Mouse (Mus musculus): ENCODE results near the gene Dcaf5. TPM values are rescaled to one million over a fixed set of nuclear protein-coding genes. Genes with fewer than 3 reads are reported as not detected.

The Dcaf5 gene
- polyA plus RNA-seq, 1 experiment from 2014 or later, result 24.3 TPM

DNA sequence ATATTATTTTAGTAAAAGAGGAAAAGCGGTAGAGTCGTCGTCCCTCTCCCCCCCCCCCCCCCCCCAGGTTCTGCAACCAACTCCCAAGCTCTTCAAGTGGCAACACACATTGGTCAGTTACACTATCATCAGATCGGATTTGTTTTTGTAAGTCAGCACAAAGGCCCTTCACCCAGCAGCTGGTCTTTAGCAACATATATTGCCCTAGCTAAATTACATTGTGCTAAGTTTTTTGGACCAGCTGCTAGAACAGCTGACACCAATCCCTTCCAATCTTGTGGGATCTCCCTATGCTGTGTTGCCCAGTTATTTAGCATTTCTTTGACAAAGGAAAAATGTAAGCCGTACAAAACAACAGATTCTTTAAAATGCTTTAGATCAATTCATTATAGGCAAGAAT is 21.6 kb upstream of the Dcaf5 start:
- H3K9ac ChIP-seq, result no peak overlapping the region
- no peak overlapping the region for H3K27ac ChIP-seq
- no peak overlapping the region for H3K4me3 ChIP-seq (replicated peaks; ENCODE audit: low read length)
- H3K4me2 ChIP-seq (replicated peaks), result no peak overlapping the region
- no peaks in the 10 kb centered on the region for H3K27me3 ChIP-seq (ENCODE audit: control insufficient read depth, insufficient read depth, low read length)
- H3K9me3 ChIP-seq (ENCODE audit: control insufficient read depth, low read length), result no peaks in the 10 kb centered on the region
- ATAC-seq (ENCODE audit: low FRiP score) (no peak), DNase-seq (ENCODE audit: low spot score) (no peak)
- WGBS, result 75% methylated on average over 5 of the region's 5 CpGs
- H3K4me1 ChIP-seq (replicated peaks; ENCODE audit: control insufficient read depth, insufficient read depth, low read length), result no peaks in the 10 kb centered on the region
- no peaks in the 10 kb centered on the region for H3K36me3 ChIP-seq (replicated peaks; ENCODE audit: control insufficient read depth, insufficient read depth)

- Histone ChIP-seq H3K4me3 (replicated peaks; ENCODE audit: low read length) (no peak overlapping the region), H3K36me3 (replicated peaks; ENCODE audit: control insufficient read depth, insufficient read depth) (no peaks in the 10 kb centered on the region), H3K27ac (no peak overlapping the region), H3K9me3 (ENCODE audit: control insufficient read depth, low read length) (no peaks in the 10 kb centered on the region), H3K4me2 (replicated peaks) (no peak overlapping the region), H3K27me3 (ENCODE audit: control insufficient read depth, insufficient read depth, low read length) (no peaks in the 10 kb centered on the region), H3K4me1 (replicated peaks; ENCODE audit: control insufficient read depth, insufficient read depth, low read length) (no peaks in the 10 kb centered on the region), H3K9ac (no peak overlapping the region)
- 91% methylated on average over 1 of the region's 1 CpGs for WGBS
- DNase-seq (ENCODE audit: low spot score), result no peak
- no peak for ATAC-seq (ENCODE audit: low FRiP score)
These were observed 17.1 kb upstream of the Dcaf5 start for GRCm38 (mm10) chr12:80453506-80453905.

DNA sequence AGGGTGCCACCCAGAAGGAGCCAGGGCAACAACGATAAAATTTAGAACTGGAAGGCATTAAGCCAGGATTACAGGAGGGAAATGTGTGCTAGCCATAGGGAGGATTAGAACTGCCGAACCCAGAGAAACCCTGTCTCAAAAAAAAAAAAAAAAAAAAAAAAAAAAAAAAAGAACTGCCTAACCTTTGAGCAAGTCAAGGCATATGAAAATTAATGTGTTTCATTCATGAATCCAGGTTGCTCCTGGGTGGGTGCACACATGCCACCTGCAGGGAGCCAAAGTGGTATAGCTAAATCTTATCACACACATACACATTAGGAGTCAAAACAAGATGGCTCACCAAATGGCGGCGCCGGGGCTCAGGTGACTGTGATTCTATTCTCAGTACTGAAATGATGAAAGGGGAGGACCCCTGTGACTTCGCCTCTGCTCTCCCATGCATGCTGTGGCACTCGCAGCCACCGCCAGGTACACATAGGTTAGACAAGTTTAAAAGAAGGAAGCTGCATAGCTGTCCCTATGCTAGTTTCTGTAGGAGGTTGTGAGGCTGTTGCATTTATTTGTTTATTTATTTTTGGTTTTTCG is 8.2 kb upstream of the Dcaf5 start:
- Histone ChIP-seq H3K27ac (no peak overlapping the region), H3K36me3 (replicated peaks; ENCODE audit: control insufficient read depth, insufficient read depth) (no peaks in the 10 kb centered on the region), H3K27me3 (ENCODE audit: control insufficient read depth, insufficient read depth, low read length) (no peaks in the 10 kb centered on the region), H3K4me3 (replicated peaks; ENCODE audit: low read length) (no peak overlapping the region), H3K4me1 (replicated peaks; ENCODE audit: control insufficient read depth, insufficient read depth, low read length) (no peaks in the 10 kb centered on the region), H3K9ac (no peak overlapping the region), H3K9me3 (ENCODE audit: control insufficient read depth, low read length) (no peaks in the 10 kb centered on the region), H3K4me2 (replicated peaks) (no peak overlapping the region)
- 85% methylated on average over 9 of the region's 9 CpGs for WGBS
- no peak for ATAC-seq (ENCODE audit: low FRiP score)
- DNase-seq (ENCODE audit: low spot score), result no peak

GRCm38 (mm10) chr12:80440957-80441356 is 4.6 kb upstream of the Dcaf5 start:
- Histone ChIP-seq H3K36me3 (replicated peaks; ENCODE audit: control insufficient read depth, insufficient read depth) (no peaks in the 10 kb centered on the region), H3K4me1 (replicated peaks; ENCODE audit: control insufficient read depth, insufficient read depth, low read length) (no peaks in the 10 kb centered on the region), H3K27me3 (ENCODE audit: control insufficient read depth, insufficient read depth, low read length) (no peaks in the 10 kb centered on the region), H3K9ac (no peak overlapping the region), H3K27ac (no peak overlapping the region), H3K4me3 (replicated peaks; ENCODE audit: low read length) (no peak overlapping the region), H3K4me2 (replicated peaks) (no peak overlapping the region), H3K9me3 (ENCODE audit: control insufficient read depth, low read length) (no peaks in the 10 kb centered on the region)
- no peak for DNase-seq (ENCODE audit: low spot score)
- 75% methylated on average over 2 of the region's 2 CpGs for WGBS
- ATAC-seq (ENCODE audit: low FRiP score), result no peak

DNA sequence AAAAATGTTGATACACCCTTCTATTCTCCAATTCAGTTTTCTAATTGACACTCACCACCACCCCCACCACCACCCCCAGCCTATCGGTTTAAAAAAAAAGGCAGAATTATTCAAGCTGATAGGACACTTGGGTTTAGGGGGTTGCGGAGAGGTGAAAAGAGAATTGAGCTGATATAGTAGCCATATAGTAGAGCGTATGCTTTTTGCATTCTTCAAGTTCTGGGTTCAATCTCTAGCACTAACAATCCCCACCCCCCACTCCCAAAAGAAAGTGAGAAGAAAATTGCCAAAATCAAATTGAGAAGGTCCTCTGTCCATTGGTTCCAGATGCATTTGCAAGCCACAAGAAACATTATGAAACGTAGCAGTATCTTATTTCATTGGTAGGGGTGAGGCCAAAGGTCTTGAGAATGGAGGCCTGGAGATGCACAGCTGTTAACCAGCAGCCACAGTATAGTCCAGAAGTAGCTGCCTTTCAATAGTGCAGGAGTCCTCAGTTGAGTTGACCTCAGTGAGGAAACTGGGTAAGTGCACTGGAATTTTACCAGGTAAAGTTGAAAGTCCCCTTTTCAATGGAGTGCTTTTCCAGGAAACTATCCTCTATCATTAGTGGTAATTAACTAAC is 762 bp upstream of the Dcaf5 start:
- Histone ChIP-seq H3K9ac (peak overlapping the region; percentile 95), H3K4me3 (replicated peaks; ENCODE audit: low read length) (peak overlapping the region; percentile 77), H3K27ac (peak overlapping the region; percentile 98), H3K4me1 (replicated peaks; ENCODE audit: control insufficient read depth, insufficient read depth, low read length) (peaks cover 13% of the 10 kb centered on the region), H3K27me3 (ENCODE audit: control insufficient read depth, insufficient read depth, low read length) (no peaks in the 10 kb centered on the region), H3K4me2 (replicated peaks) (peak overlapping the region; percentile 50), H3K36me3 (replicated peaks; ENCODE audit: control insufficient read depth, insufficient read depth) (peaks cover 6% of the 10 kb centered on the region; the same call in 1 of the 2 replicates), H3K9me3 (ENCODE audit: control insufficient read depth, low read length) (no peaks in the 10 kb centered on the region)
- 34% methylated on average over 4 of the region's 4 CpGs for WGBS
- DNase-seq (ENCODE audit: low spot score) (no peak), ATAC-seq (ENCODE audit: low FRiP score) (no peak)

DNA sequence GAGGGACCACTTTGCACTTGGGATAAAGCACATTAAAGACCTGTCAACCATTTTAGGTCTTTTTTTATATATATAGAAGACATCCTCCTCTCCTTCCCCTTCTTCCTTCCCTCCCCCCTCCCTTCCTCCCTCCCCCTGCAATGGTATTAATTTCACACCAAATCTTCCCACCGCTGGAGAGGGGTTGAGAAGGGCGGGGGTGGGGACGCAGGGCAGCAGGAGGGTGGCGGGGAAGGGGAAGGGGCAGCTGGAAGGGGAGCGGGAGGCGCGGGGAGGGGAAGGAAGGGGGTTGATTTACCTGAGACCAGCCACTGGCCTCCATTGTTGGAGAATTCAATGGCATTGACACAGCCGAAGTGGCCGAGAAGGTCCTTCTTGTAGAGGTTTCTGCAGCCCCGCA is 514 bp downstream of the Dcaf5 start:
- H3K36me3 ChIP-seq (replicated peaks; ENCODE audit: control insufficient read depth, insufficient read depth), result peaks cover 6% of the 10 kb centered on the region; the same call in 1 of the 2 replicates
- DNase-seq (ENCODE audit: low spot score), result peak; percentile 34
- peak overlapping the region; percentile 50 for H3K4me2 ChIP-seq (replicated peaks)
- H3K4me3 ChIP-seq (replicated peaks; ENCODE audit: low read length), result peak overlapping the region; percentile 77
- H3K9ac ChIP-seq, result peak overlapping the region; percentile 95
- H3K9me3 ChIP-seq (ENCODE audit: control insufficient read depth, low read length), result no peaks in the 10 kb centered on the region
- peaks cover 13% of the 10 kb centered on the region for H3K4me1 ChIP-seq (replicated peaks; ENCODE audit: control insufficient read depth, insufficient read depth, low read length)
- no peak; the same call in 1 of the 2 replicates for ATAC-seq (ENCODE audit: low FRiP score)
- WGBS, result 0% methylated on average over 9 of the region's 10 CpGs
- H3K27me3 ChIP-seq (ENCODE audit: control insufficient read depth, insufficient read depth, low read length), result no peaks in the 10 kb centered on the region
- peak overlapping the region; percentile 98 for H3K27ac ChIP-seq

DNA sequence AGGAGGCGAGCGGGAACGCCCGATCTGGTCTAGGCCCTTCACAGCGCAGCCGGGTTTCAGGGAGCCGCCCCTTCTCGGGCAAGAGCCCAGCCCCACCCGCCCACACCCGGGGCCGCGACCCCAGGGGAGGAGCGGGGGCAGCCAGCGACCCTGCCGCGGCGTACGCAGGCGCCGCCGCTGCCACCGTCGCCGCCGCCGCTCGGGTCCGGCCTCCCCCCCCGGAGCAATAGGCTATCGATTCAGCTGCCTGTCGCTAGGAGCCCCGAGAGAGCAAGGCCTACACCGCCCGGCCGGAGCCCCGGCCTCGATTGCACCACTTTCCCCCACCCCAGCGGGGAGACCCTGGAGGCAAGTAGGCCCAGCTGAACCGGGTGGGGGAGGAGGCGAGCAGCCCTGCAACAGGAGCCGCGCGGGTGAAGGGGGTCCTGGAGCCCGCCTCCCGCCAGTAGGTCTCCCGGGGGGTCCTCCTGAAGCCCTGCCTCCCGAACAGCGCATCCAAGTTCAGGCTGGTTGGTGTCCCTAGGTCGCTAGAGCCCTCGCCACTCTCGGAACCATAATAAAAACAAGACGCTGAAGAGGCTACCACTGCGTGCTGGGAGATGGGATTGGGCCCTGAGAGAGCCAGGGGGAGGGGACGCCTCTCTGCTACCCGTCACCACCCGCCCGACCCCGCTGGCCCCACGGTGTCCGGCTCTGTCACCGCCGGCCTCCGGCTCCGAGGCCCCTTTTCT is 1.3 kb downstream of the Dcaf5 start:
- Histone ChIP-seq H3K4me2 (replicated peaks) (peak overlapping the region; percentile 50), H3K27me3 (ENCODE audit: control insufficient read depth, insufficient read depth, low read length) (no peaks in the 10 kb centered on the region), H3K9ac (peak overlapping the region; percentile 95), H3K4me1 (replicated peaks; ENCODE audit: control insufficient read depth, insufficient read depth, low read length) (peaks cover 13% of the 10 kb centered on the region), H3K36me3 (replicated peaks; ENCODE audit: control insufficient read depth, insufficient read depth) (peaks cover 10% of the 10 kb centered on the region; the same call in 1 of the 2 replicates), H3K9me3 (ENCODE audit: control insufficient read depth, low read length) (no peaks in the 10 kb centered on the region), H3K27ac (peak overlapping the region; percentile 98), H3K4me3 (replicated peaks; ENCODE audit: low read length) (peak overlapping the region; percentile 77)
- 0% methylated on average over 38 of the region's 64 CpGs for WGBS
- ATAC-seq (ENCODE audit: low FRiP score) (peak; percentile 71), DNase-seq (ENCODE audit: low spot score) (peak; percentile 63)

GRCm38 (mm10) chr12:80434601-80434960 is 1.8 kb downstream of the Dcaf5 start:
- H3K27me3 ChIP-seq (ENCODE audit: control insufficient read depth, insufficient read depth, low read length), result no peaks in the 10 kb centered on the region
- DNase-seq (ENCODE audit: low spot score) (peak; percentile 27), ATAC-seq (ENCODE audit: low FRiP score) (no peak)
- peak overlapping the region; percentile 77 for H3K4me3 ChIP-seq (replicated peaks; ENCODE audit: low read length)
- H3K27ac ChIP-seq, result peak overlapping the region; percentile 98
- 12% methylated on average over 6 of the region's 10 CpGs for WGBS
- H3K9me3 ChIP-seq (ENCODE audit: control insufficient read depth, low read length), result no peaks in the 10 kb centered on the region
- H3K9ac ChIP-seq, result peak overlapping the region; percentile 95
- peaks cover 13% of the 10 kb centered on the region for H3K4me1 ChIP-seq (replicated peaks; ENCODE audit: control insufficient read depth, insufficient read depth, low read length)
- peak overlapping the region; percentile 50 for H3K4me2 ChIP-seq (replicated peaks)
- H3K36me3 ChIP-seq (replicated peaks; ENCODE audit: control insufficient read depth, insufficient read depth), result peaks cover 10% of the 10 kb centered on the region; the same call in 1 of the 2 replicates

GRCm38 (mm10) chr12:80433266-80433665 is 3.1 kb downstream of the Dcaf5 start:
- H3K27ac ChIP-seq, result no peak overlapping the region
- no peak for ATAC-seq (ENCODE audit: low FRiP score)
- peaks cover 10% of the 10 kb centered on the region; the same call in 1 of the 2 replicates for H3K36me3 ChIP-seq (replicated peaks; ENCODE audit: control insufficient read depth, insufficient read depth)
- peaks cover 13% of the 10 kb centered on the region for H3K4me1 ChIP-seq (replicated peaks; ENCODE audit: control insufficient read depth, insufficient read depth, low read length)
- H3K4me3 ChIP-seq (replicated peaks; ENCODE audit: low read length), result no peak overlapping the region
- H3K9ac ChIP-seq, result no peak overlapping the region
- no peak overlapping the region for H3K4me2 ChIP-seq (replicated peaks)
- H3K9me3 ChIP-seq (ENCODE audit: control insufficient read depth, low read length), result no peaks in the 10 kb centered on the region
- 83% methylated on average over 4 of the region's 4 CpGs for WGBS
- no peaks in the 10 kb centered on the region for H3K27me3 ChIP-seq (ENCODE audit: control insufficient read depth, insufficient read depth, low read length)
- no peak for DNase-seq (ENCODE audit: low spot score)
